Mouse (Mus musculus): ENCODE measurements around the gene Zc3h12c. TPM values are rescaled to one million over a fixed set of nuclear protein-coding genes. Genes with fewer than 3 reads are reported as not detected.

Zc3h12c gene
- total and polyA plus RNA-seq, 2 experiments from 2014 or later: 1.8 to 9.8 TPM

DNA sequence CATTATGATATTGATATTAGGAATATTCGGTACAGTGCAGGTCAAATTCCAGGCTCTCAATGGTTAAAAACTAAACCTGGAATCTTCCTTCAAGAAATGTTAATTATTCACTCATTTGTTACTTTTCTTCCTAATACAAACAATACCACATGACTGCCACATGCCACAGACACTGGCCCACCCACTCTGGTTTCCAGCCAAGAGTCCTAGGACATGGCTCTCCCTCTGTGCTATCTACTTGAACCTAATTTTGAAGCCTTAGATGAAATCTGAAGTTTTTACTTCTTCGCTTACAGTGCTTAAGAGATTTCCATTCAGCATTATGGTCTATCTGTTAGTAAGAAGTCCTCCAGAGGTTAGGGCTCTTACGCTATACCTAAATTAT, 2.7 kb downstream of the Zc3h12c start:
- H3K4me3 ChIP-seq (ENCODE audit: low read depth, low read length): no peak overlapping the region
- DNase-seq (ENCODE audit: low spot score): no peak
- TF ChIP-seq CTCF (IDR thresholded peaks at IDR 0.05; ENCODE audit: low read depth): no peak
- no peak for TF ChIP-seq EP300 (IDR thresholded peaks at IDR 0.05; ENCODE audit: low read depth)
- no peak overlapping the region for H3K9ac ChIP-seq (replicated peaks; ENCODE audit: low read depth, low read length)
- H3K4me1 ChIP-seq (ENCODE audit: control insufficient read depth, insufficient read depth): no peaks in the 10 kb centered on the region
- H3K36me3 ChIP-seq (replicated peaks; ENCODE audit: control insufficient read depth, insufficient read depth, low read length): no peaks in the 10 kb centered on the region
- no peak overlapping the region for H3K27ac ChIP-seq (ENCODE audit: low read depth)
- no peaks in the 10 kb centered on the region for H3K27me3 ChIP-seq (ENCODE audit: control insufficient read depth, insufficient read depth, low read length)
- WGBS: 89% methylated on average over 3 of the region's 3 CpGs
- H3K4me2 ChIP-seq (ENCODE audit: low read depth, low read length): no peak overlapping the region
- no peaks in the 10 kb centered on the region for H3K9me3 ChIP-seq (replicated peaks; ENCODE audit: control insufficient read depth, low read length)
- ATAC-seq (ENCODE audit: insufficient read depth, low read depth): no peak

DNA sequence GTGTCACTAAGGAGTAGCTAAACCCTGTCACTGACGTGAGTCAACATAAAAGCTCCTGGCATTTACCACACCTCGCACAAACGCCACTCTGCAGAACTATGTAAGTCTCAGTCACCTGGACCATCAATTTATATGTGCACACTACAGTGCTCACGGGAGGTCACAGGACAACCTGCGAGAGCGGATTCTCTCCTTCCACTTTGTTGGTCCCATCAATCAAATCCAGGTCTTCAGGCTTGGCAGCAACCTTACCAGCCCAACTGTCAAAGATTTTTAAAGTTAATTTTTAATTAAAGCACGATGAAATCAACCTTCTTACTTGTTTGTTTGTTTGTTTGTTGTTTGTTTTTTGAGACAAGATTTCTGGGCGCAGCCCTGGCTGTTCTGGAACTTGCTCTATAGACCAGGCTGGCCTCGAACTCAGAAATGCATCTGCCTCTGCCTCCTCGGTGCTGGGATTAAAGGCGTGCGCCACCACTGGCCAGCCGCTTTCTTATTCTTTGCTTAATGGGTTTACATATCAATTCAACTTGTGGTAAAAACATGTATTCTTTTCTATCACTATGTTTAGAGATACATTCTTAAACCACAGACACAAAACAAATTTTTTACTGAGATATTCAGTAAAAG, 3.2 kb downstream of the Zc3h12c start:
- Histone ChIP-seq H3K36me3 (replicated peaks; ENCODE audit: control insufficient read depth, insufficient read depth, low read length) (no peaks in the 10 kb centered on the region), H3K4me3 (ENCODE audit: low read depth, low read length) (no peak overlapping the region), H3K27me3 (ENCODE audit: control insufficient read depth, insufficient read depth, low read length) (no peaks in the 10 kb centered on the region), H3K4me2 (ENCODE audit: low read depth, low read length) (no peak overlapping the region), H3K9ac (replicated peaks; ENCODE audit: low read depth, low read length) (no peak overlapping the region), H3K9me3 (replicated peaks; ENCODE audit: control insufficient read depth, low read length) (no peaks in the 10 kb centered on the region), H3K4me1 (ENCODE audit: control insufficient read depth, insufficient read depth) (no peaks in the 10 kb centered on the region), H3K27ac (ENCODE audit: low read depth) (no peak overlapping the region)
- ATAC-seq (ENCODE audit: insufficient read depth, low read depth): no peak
- no peak for DNase-seq (ENCODE audit: low spot score)
- WGBS: 87% methylated on average over 13 of the region's 13 CpGs
- TF ChIP-seq CTCF (IDR thresholded peaks at IDR 0.05; ENCODE audit: low read depth) (no peak), EP300 (IDR thresholded peaks at IDR 0.05; ENCODE audit: low read depth) (no peak)

DNA sequence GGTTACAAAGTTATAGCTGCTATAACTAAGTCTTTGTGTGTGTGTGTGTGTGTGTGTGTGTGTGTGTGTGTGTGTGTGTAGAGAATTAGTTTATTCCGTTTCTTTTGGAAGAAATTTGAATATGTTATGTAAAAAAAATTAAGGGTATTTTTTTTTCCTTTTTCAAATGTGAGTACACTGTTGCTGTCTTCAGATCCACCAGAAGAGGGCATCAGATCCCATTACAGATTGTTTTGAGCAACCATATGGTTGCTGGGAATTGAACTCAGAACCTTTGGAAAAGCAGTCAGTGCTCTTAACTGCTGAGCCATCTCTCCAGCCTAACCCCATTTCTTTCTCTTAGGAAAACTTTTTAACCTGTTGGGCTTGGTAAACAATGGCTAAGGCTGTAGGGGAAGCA, 7.9 kb downstream of the Zc3h12c start:
- DNase-seq (ENCODE audit: low spot score): no peak
- TF ChIP-seq EP300 (IDR thresholded peaks at IDR 0.05; ENCODE audit: low read depth) (no peak), CTCF (IDR thresholded peaks at IDR 0.05; ENCODE audit: low read depth) (no peak)
- Histone ChIP-seq H3K4me1 (ENCODE audit: control insufficient read depth, insufficient read depth) (peaks cover 11% of the 10 kb centered on the region; the same call in 1 of the 2 replicates), H3K4me3 (ENCODE audit: low read depth, low read length) (no peak overlapping the region), H3K4me2 (ENCODE audit: low read depth, low read length) (no peak overlapping the region), H3K9ac (replicated peaks; ENCODE audit: low read depth, low read length) (no peak overlapping the region), H3K36me3 (replicated peaks; ENCODE audit: control insufficient read depth, insufficient read depth, low read length) (no peaks in the 10 kb centered on the region), H3K27me3 (ENCODE audit: control insufficient read depth, insufficient read depth, low read length) (no peaks in the 10 kb centered on the region), H3K27ac (ENCODE audit: low read depth) (no peak overlapping the region), H3K9me3 (replicated peaks; ENCODE audit: control insufficient read depth, low read length) (no peaks in the 10 kb centered on the region)
- ATAC-seq (ENCODE audit: insufficient read depth, low read depth): no peak
- 83% methylated on average over 1 of the region's 1 CpGs for WGBS

DNA sequence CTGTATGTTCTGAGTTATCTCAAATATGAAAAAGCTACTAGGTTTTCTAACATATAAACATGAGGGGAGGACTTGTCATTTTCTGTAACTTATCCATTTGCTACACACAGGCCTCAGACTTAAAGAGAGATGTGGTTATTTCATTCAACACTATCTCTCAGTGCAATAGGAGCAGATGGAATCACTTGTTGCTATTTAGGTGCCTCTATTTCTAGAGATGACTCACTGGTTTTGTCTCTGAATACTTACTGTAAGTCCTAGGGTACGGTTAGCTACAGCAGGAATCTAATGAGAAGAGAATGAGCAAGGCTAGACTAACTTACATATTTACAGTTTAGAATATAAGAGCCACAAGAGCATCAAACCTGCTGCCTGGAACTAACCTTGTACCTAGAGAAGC, 9.8 kb downstream of the Zc3h12c start:
- TF ChIP-seq CTCF (IDR thresholded peaks at IDR 0.05; ENCODE audit: low read depth) (no peak), EP300 (IDR thresholded peaks at IDR 0.05; ENCODE audit: low read depth) (no peak)
- Histone ChIP-seq H3K4me2 (ENCODE audit: low read depth, low read length) (no peak overlapping the region), H3K27me3 (ENCODE audit: control insufficient read depth, insufficient read depth, low read length) (no peaks in the 10 kb centered on the region), H3K9ac (replicated peaks; ENCODE audit: low read depth, low read length) (no peak overlapping the region), H3K4me1 (ENCODE audit: control insufficient read depth, insufficient read depth) (peaks cover 21% of the 10 kb centered on the region), H3K36me3 (replicated peaks; ENCODE audit: control insufficient read depth, insufficient read depth, low read length) (no peaks in the 10 kb centered on the region), H3K27ac (ENCODE audit: low read depth) (no peak overlapping the region), H3K4me3 (ENCODE audit: low read depth, low read length) (no peak overlapping the region), H3K9me3 (replicated peaks; ENCODE audit: control insufficient read depth, low read length) (no peaks in the 10 kb centered on the region)
- no peak for DNase-seq (ENCODE audit: low spot score)
- 18% methylated on average over 1 of the region's 1 CpGs for WGBS
- no peak for ATAC-seq (ENCODE audit: insufficient read depth, low read depth)

DNA sequence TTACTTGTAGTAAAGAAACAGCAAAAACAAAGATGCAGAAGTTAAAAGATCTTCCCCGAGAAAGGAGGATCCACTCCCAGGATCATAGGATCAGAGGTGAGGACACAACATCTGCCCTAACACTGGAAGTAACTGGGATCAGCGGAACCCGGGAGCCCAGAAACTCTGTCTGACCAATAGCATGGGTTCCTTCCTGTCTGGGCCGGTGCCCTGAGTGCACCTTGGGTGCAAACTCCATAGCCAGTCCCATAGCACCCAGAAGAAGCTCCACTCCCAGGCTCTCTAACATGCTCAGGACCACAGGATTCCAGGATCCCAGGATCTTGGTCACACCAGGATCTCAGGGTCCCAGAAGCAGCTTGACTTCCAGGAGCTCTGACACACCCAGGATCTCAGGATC, 13.0 kb downstream of the Zc3h12c start:
- Histone ChIP-seq H3K4me1 (ENCODE audit: control insufficient read depth, insufficient read depth) (peaks cover 21% of the 10 kb centered on the region), H3K4me2 (ENCODE audit: low read depth, low read length) (no peak overlapping the region), H3K9me3 (replicated peaks; ENCODE audit: control insufficient read depth, low read length) (no peaks in the 10 kb centered on the region), H3K36me3 (replicated peaks; ENCODE audit: control insufficient read depth, insufficient read depth, low read length) (no peaks in the 10 kb centered on the region), H3K4me3 (ENCODE audit: low read depth, low read length) (no peak overlapping the region), H3K27ac (ENCODE audit: low read depth) (no peak overlapping the region), H3K9ac (replicated peaks; ENCODE audit: low read depth, low read length) (no peak overlapping the region), H3K27me3 (ENCODE audit: control insufficient read depth, insufficient read depth, low read length) (no peaks in the 10 kb centered on the region)
- no peak for ATAC-seq (ENCODE audit: insufficient read depth, low read depth)
- WGBS: 79% methylated on average over 4 of the region's 4 CpGs
- TF ChIP-seq CTCF (IDR thresholded peaks at IDR 0.05; ENCODE audit: low read depth) (no peak), EP300 (IDR thresholded peaks at IDR 0.05; ENCODE audit: low read depth) (no peak)
- DNase-seq (ENCODE audit: low spot score): no peak

DNA sequence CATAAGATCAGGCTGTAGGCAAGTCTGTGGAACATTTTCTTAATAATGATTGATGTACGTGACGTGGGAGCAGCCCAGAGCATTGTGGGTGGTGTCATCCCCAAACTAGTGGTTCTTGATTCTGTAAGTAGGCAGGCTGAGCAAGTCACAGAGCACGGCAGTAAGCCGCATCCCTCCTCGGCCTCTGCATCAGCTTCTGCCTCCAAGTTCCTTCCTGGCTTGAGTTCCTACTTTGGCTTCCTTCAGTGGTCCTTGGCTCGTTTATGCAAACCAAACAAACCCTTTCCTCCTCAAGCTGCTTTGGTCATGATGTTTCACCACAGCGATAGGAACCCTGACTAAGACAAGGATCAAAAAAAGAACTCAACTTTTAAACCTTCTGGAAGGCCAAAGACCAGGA, 14.1 kb downstream of the Zc3h12c start:
- no peak for DNase-seq (ENCODE audit: low spot score)
- H3K4me1 ChIP-seq (ENCODE audit: control insufficient read depth, insufficient read depth): peaks cover 20% of the 10 kb centered on the region
- no peak overlapping the region for H3K9ac ChIP-seq (replicated peaks; ENCODE audit: low read depth, low read length)
- WGBS: 54% methylated on average over 7 of the region's 7 CpGs
- no peak overlapping the region for H3K4me2 ChIP-seq (ENCODE audit: low read depth, low read length)
- no peak overlapping the region for H3K4me3 ChIP-seq (ENCODE audit: low read depth, low read length)
- H3K27ac ChIP-seq (ENCODE audit: low read depth): no peak overlapping the region
- H3K9me3 ChIP-seq (replicated peaks; ENCODE audit: control insufficient read depth, low read length): no peaks in the 10 kb centered on the region
- no peak for ATAC-seq (ENCODE audit: insufficient read depth, low read depth)
- no peak for TF ChIP-seq CTCF (IDR thresholded peaks at IDR 0.05; ENCODE audit: low read depth)
- TF ChIP-seq EP300 (IDR thresholded peaks at IDR 0.05; ENCODE audit: low read depth): no peak
- no peaks in the 10 kb centered on the region for H3K36me3 ChIP-seq (replicated peaks; ENCODE audit: control insufficient read depth, insufficient read depth, low read length)
- H3K27me3 ChIP-seq (ENCODE audit: control insufficient read depth, insufficient read depth, low read length): no peaks in the 10 kb centered on the region
